In the genomic region with DNA sequence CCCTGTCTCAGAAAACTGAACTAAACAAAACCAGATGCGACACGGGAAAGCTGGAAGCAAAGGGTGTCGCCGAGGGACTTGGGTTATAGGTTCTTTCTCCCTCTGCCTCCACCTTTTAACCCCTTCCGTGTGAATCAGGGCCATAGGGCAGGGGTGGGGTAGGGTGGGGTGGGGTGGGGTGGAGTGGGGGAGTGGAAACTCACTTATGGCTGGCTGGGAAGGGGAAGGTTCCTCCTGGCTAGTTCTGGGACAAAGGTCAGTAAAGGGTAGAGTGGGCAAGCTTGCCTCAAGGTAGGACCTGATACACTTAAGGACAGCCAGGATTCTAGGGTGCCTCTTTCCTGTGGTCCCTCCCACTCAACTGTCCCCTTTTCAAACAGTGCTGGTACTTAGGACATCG, we compare ENCODE assay signal across 26 mouse cellular contexts. TPM values are rescaled to one million over a fixed set of nuclear protein-coding genes. Genes with fewer than 3 reads are reported as not detected.
DNase-seq lines count a peak whose midpoint lies in the region; ATAC-seq and TF ChIP-seq lines count a peak whose summit lies in the region.
"Had no signal": no experiment of that assay in that cellular context is flagged by ENCODE, and none has a peak within 500 bp of the region (broad histone marks: within the 10 kb centered on the region; RNA-seq: fewer than 3 reads in every experiment).

No protein-coding gene starts in this region.

- H3K9me3 ChIP-seq in intestine, embryonic 15.5 days, result no peaks in the 10 kb centered on the region
- no peaks in the 10 kb centered on the region for H3K9me3 ChIP-seq in limb, embryonic 10.5 days (replicated peaks)
- H3K9me3 ChIP-seq: forebrain, embryonic 10.5 days; forebrain, embryonic 13.5 days; heart, embryonic 10.5 days; hindbrain, embryonic 10.5 days; hindbrain, embryonic 13.5 days had no signal

- ATAC-seq in intestine, embryonic 15.5 days, result peak; percentile 72
- ATAC-seq: CD4-positive, CD25-positive, alpha-beta regulatory T cell, adult 4 months; forebrain, embryonic 13.5 days; hindbrain, embryonic 16.5 days had no signal

- H3K9ac ChIP-seq in intestine, embryonic 15.5 days, result no peak overlapping the region
- H3K9ac ChIP-seq: forebrain, embryonic 13.5 days; hindbrain, embryonic 13.5 days had no signal

- no peak overlapping the region; the same call in 1 of the 2 replicates for H3K4me2 ChIP-seq in intestine, embryonic 15.5 days (replicated peaks)
- H3K4me2 ChIP-seq: forebrain, embryonic 13.5 days; hindbrain, embryonic 13.5 days had no signal

- H3K36me3 ChIP-seq in intestine, embryonic 15.5 days, result no peaks in the 10 kb centered on the region
- H3K36me3 ChIP-seq in limb, embryonic 10.5 days, result peaks cover 3% of the 10 kb centered on the region; the same call in 1 of the 2 replicates
- H3K36me3 ChIP-seq: heart, embryonic 10.5 days; hindbrain, embryonic 10.5 days had no signal

- WGBS in intestine, embryonic 15.5 days, result 61% methylated on average over 6 of the region's 6 CpGs
- WGBS in limb, embryonic 10.5 days, result 51% methylated on average over 6 of the region's 6 CpGs

- TF ChIP-seq CTCF in gastrocnemius, adult 2 months (IDR thresholded peaks at IDR 0.05), result no peak

- H3K4me1 ChIP-seq in intestine, embryonic 15.5 days (replicated peaks), result peaks cover 16% of the 10 kb centered on the region
- H3K4me1 ChIP-seq in limb, embryonic 10.5 days, result peaks cover 20% of the 10 kb centered on the region

- no peak for DNase-seq in gastrocnemius, adult 2 months
- no peak for DNase-seq in gastrocnemius, postnatal 25 days
- DNase-seq in forelimb bud, embryonic 11.5 days (ENCODE audit: low read depth, low spot score), result peak; percentile 21
- no peak for DNase-seq in limb, embryonic 10.5 days (ENCODE audit: low spot score)
- DNase-seq in adrenal gland, adult (ENCODE audit: inconsistent age in 2 of 2, low spot score in 1 of 2), result no peak
- DNase-seq in testis, postnatal 14 days (ENCODE audit: low spot score), result no peak
- DNase-seq in urinary bladder, postnatal 4 days (ENCODE audit: low spot score in 2 of 2), result no peak
- DNase-seq: adrenal gland, adult 8-10 months; adrenal gland, postnatal 25 days; cerebellum, adult 18-20 months; gastrocnemius, postnatal 36 days; heart, adult 2 months had no signal

- H3K4me3 ChIP-seq in gastrocnemius, adult 2 months, result no peak overlapping the region
- H3K4me3 ChIP-seq in intestine, embryonic 15.5 days (replicated peaks), result no peak overlapping the region
- no peak overlapping the region for H3K4me3 ChIP-seq in limb, embryonic 10.5 days
- H3K4me3 ChIP-seq: forebrain, embryonic 10.5 days; forebrain, embryonic 13.5 days; heart, adult 2 months; heart, embryonic 10.5 days; hindbrain, embryonic 10.5 days; hindbrain, embryonic 13.5 days had no signal

- intact Hi-C loops in gastrocnemius, adult 2 months (cut with DNase I), result loop anchor here (2.0 kb wide), 1 partner anchor 20 kb away; no protein-coding TSS in a partner anchor

- no peaks in the 10 kb centered on the region for H3K27me3 ChIP-seq in intestine, embryonic 15.5 days (replicated peaks)
- no peaks in the 10 kb centered on the region for H3K27me3 ChIP-seq in limb, embryonic 10.5 days (ENCODE audit: low read depth, poor library complexity, severe bottlenecking)
- H3K27me3 ChIP-seq: forebrain, embryonic 13.5 days; hindbrain, embryonic 13.5 days had no signal

- H3K27ac ChIP-seq in gastrocnemius, adult 2 months, result peak overlapping the region; percentile 91
- H3K27ac ChIP-seq in intestine, embryonic 15.5 days, result 0 out of 2 replicates have a peak overlapping the region, but pooled peaks have one; percentile 36
- 0 out of 2 replicates have a peak overlapping the region, but pooled peaks have one; percentile 17 for H3K27ac ChIP-seq in limb, embryonic 10.5 days
- H3K27ac ChIP-seq: forebrain, embryonic 10.5 days; forebrain, embryonic 13.5 days; heart, adult 2 months; hindbrain, embryonic 10.5 days; hindbrain, embryonic 13.5 days had no signal

RNA-seq across cellular contexts. Expression of a gene that starts 18.4 kb away (rescaled TPM):
- total RNA-seq in gastrocnemius, adult 2 months (2021), result 10 to 100 TPM in 1 of 2 experiments, 1 to 10 TPM in 1; 9.7 to 12.0 TPM
- 1 to 10 TPM; 7.4 to 9.7 TPM for total RNA-seq in gastrocnemius, postnatal 25 days (2021)
- 2.9 and 3.4 TPM in 2 replicates for polyA plus RNA-seq in intestine, embryonic 15.5 days (2015; fragmentation: Nextera tagmentation; extraction: Ambion mirVana)
- polyA plus RNA-seq in limb, embryonic 10.5 days (2016; fragmentation: Nextera tagmentation; extraction: Ambion mirVana), result 3.6 and 4.5 TPM in 2 replicates

RNA-seq across cellular contexts. Expression of a gene that starts 21.9 kb away (rescaled TPM):
- total RNA-seq in gastrocnemius, adult 2 months (2021), result 10 to 100 TPM in 1 of 2 experiments, 1 to 10 TPM in 1; 4.1 to 11.0 TPM
- total RNA-seq in gastrocnemius, postnatal 25 days (2021), result 10 to 100 TPM in 1 of 2 experiments, 1 to 10 TPM in 1; 8.4 to 10.5 TPM
- polyA plus RNA-seq in intestine, embryonic 15.5 days (2015; fragmentation: Nextera tagmentation; extraction: Ambion mirVana), result 35.7 and 36.9 TPM in 2 replicates
- polyA plus RNA-seq in limb, embryonic 10.5 days (2016; fragmentation: Nextera tagmentation; extraction: Ambion mirVana), result 12.7 and 17.5 TPM in 2 replicates

RNA-seq across cellular contexts. Expression of a gene that starts 43.4 kb away (rescaled TPM):
- total RNA-seq in gastrocnemius, adult 2 months (2021), result 1,000 to 10,000 TPM; 1,971 to 4,216 TPM
- total RNA-seq in gastrocnemius, postnatal 25 days (2021), result 1,000 to 10,000 TPM; 1,576 to 3,128 TPM
- polyA plus RNA-seq in intestine, embryonic 15.5 days (2015; fragmentation: Nextera tagmentation; extraction: Ambion mirVana), result 12.7 and 14.7 TPM in 2 replicates
- 14.3 and 16.8 TPM in 2 replicates for polyA plus RNA-seq in limb, embryonic 10.5 days (2016; fragmentation: Nextera tagmentation; extraction: Ambion mirVana)

RNA-seq across cellular contexts. Expression of a gene that starts 45.9 kb away (rescaled TPM):
- total RNA-seq in gastrocnemius, adult 2 months (2021), result 1,000 to 10,000 TPM in 1 of 2 experiments, 100 to 1,000 TPM in 1; 819 to 1,877 TPM
- total RNA-seq in gastrocnemius, postnatal 25 days (2021), result 1,000 to 10,000 TPM in 1 of 2 experiments, 100 to 1,000 TPM in 1; 766 to 1,527 TPM
- polyA plus RNA-seq in intestine, embryonic 15.5 days (2015; fragmentation: Nextera tagmentation; extraction: Ambion mirVana), result 0.20 TPM in 1 of 2 replicates, not detected in the other
- 0.39 TPM in 1 of 2 replicates, not detected in the other for polyA plus RNA-seq in limb, embryonic 10.5 days (2016; fragmentation: Nextera tagmentation; extraction: Ambion mirVana)
- total RNA-seq: adrenal gland, adult 8-10 months; adrenal gland, postnatal 25 days; common myeloid progenitor, adult 5-6 weeks; MEL had no signal
- polyA plus RNA-seq: embryonic facial prominence, embryonic 14.5 days; forebrain, embryonic 10.5 days; frontal cortex, adult 2 months; heart, adult 2 months; heart, embryonic 14.5 days; heart, postnatal 0 days; hindbrain, embryonic 13.5 days had no signal

RNA-seq across cellular contexts. Expression of a gene that starts 48.2 kb away (rescaled TPM):
- 10 to 100 TPM; 16.4 to 26.7 TPM for total RNA-seq in gastrocnemius, adult 2 months (2021)
- 10 to 100 TPM; 18.9 to 21.7 TPM for total RNA-seq in gastrocnemius, postnatal 25 days (2021)
- polyA plus RNA-seq in intestine, embryonic 15.5 days (2015; fragmentation: Nextera tagmentation; extraction: Ambion mirVana), result 32.7 and 33.3 TPM in 2 replicates
- 53.7 and 59.8 TPM in 2 replicates for polyA plus RNA-seq in limb, embryonic 10.5 days (2016; fragmentation: Nextera tagmentation; extraction: Ambion mirVana)

Comparison
In these comparisons a context has a peak if more than half of its experiments do, and no peak if none do; other contexts are left out.
1. H3K27ac ChIP-seq: peak in every context shown above with its lines; median percentile 91 in gastrocnemius, adult 2 months; 36 in intestine, embryonic 15.5 days; 17 in limb, embryonic 10.5 days.